Mouse (Mus musculus): ENCODE measurements around the gene Smarca2. TPM values are rescaled to one million over a fixed set of nuclear protein-coding genes. Genes with fewer than 3 reads are reported as not detected.

Gene Smarca2
- polyA plus RNA-seq, 1 experiment = 2.0 TPM

GRCm38 (mm10) chr19:26607156-26607536, 2.3 kb downstream of the Smarca2 start:
- TF ChIP-seq POLR2AphosphoS2 (IDR thresholded peaks at IDR 0.05; ENCODE audit: insufficient read length, low read depth) (no peak), TCF3 (IDR thresholded peaks at IDR 0.05; ENCODE audit: insufficient read length, low read depth) (no peak), CEBPB (IDR thresholded peaks at IDR 0.05; ENCODE audit: insufficient read depth, poor library complexity, severe bottlenecking) (no peak), USF1 (IDR thresholded peaks at IDR 0.05; ENCODE audit: low read depth) (no peak), MYOG (IDR thresholded peaks at IDR 0.05; ENCODE audit: control insufficient read depth in 1 of 3, insufficient read depth in 1 of 3, insufficient read length in 2 of 3, low read depth in 2 of 3) (no peak), E2F4 (IDR thresholded peaks at IDR 0.05; ENCODE audit: insufficient read depth) (no peak), POLR2A (IDR thresholded peaks at IDR 0.05; ENCODE audit: insufficient read length, low read depth) (no peak), MAX (IDR thresholded peaks at IDR 0.05; ENCODE audit: low read depth) (no peak), MYOD1 (IDR thresholded peaks at IDR 0.05; ENCODE audit: control insufficient read depth in 1 of 3, insufficient read length in 2 of 3, low read depth in 2 of 3) (no peak), SRF (IDR thresholded peaks at IDR 0.05; ENCODE audit: control insufficient read depth, insufficient read length, low read depth) (no peak), REST (IDR thresholded peaks at IDR 0.05; ENCODE audit: insufficient read depth, insufficient read length) (no peak), TCF12 (IDR thresholded peaks at IDR 0.05; ENCODE audit: insufficient read depth, poor library complexity, severe bottlenecking) (no peak)
- H3K4me3 ChIP-seq = no peak overlapping the region
- no peaks in the 10 kb centered on the region for H3K36me3 ChIP-seq (ENCODE audit: control insufficient read depth, insufficient read depth)
- no peaks in the 10 kb centered on the region for H3K79me2 ChIP-seq (ENCODE audit: control insufficient read depth, insufficient read depth)
- H3ac ChIP-seq (ENCODE audit: control insufficient read depth, insufficient read length) = peak overlapping the region; percentile 5
- peaks cover 28% of the 10 kb centered on the region for H3K27me3 ChIP-seq (ENCODE audit: control insufficient read depth, insufficient read depth, insufficient read length)
- peak overlapping the region; percentile 94 for H3K4me2 ChIP-seq (ENCODE audit: low read depth)

GRCm38 (mm10) chr19:26607551-26608433, 2.9 kb downstream of the Smarca2 start:
- Histone ChIP-seq H3K4me2 (ENCODE audit: low read depth) (peak overlapping the region; percentile 94), H3K79me2 (ENCODE audit: control insufficient read depth, insufficient read depth) (no peaks in the 10 kb centered on the region), H3K4me3 (no peak overlapping the region), H3ac (ENCODE audit: control insufficient read depth, insufficient read length) (no peak overlapping the region), H3K27me3 (ENCODE audit: control insufficient read depth, insufficient read depth, insufficient read length) (peaks cover 28% of the 10 kb centered on the region), H3K36me3 (ENCODE audit: control insufficient read depth, insufficient read depth) (no peaks in the 10 kb centered on the region)
- no peak for TF ChIP-seq POLR2A (IDR thresholded peaks at IDR 0.05; ENCODE audit: insufficient read length, low read depth)
- TF ChIP-seq POLR2AphosphoS2 (IDR thresholded peaks at IDR 0.05; ENCODE audit: insufficient read length, low read depth) = no peak
- TF ChIP-seq TCF3 (IDR thresholded peaks at IDR 0.05; ENCODE audit: insufficient read length, low read depth) = no peak
- no peak for TF ChIP-seq USF1 (IDR thresholded peaks at IDR 0.05; ENCODE audit: low read depth)
- no peak for TF ChIP-seq CEBPB (IDR thresholded peaks at IDR 0.05; ENCODE audit: insufficient read depth, poor library complexity, severe bottlenecking)
- TF ChIP-seq SRF (IDR thresholded peaks at IDR 0.05; ENCODE audit: control insufficient read depth, insufficient read length, low read depth) = no peak
- TF ChIP-seq E2F4 (IDR thresholded peaks at IDR 0.05; ENCODE audit: insufficient read depth) = no peak
- no peak for TF ChIP-seq MAX (IDR thresholded peaks at IDR 0.05; ENCODE audit: low read depth)
- TF ChIP-seq MYOG (IDR thresholded peaks at IDR 0.05; ENCODE audit: control insufficient read depth in 1 of 3, insufficient read depth in 1 of 3, insufficient read length in 2 of 3, low read depth in 2 of 3) = no peak
- TF ChIP-seq TCF12 (IDR thresholded peaks at IDR 0.05; ENCODE audit: insufficient read depth, poor library complexity, severe bottlenecking) = no peak
- TF ChIP-seq REST (IDR thresholded peaks at IDR 0.05; ENCODE audit: insufficient read depth, insufficient read length) = no peak
- no peak for TF ChIP-seq MYOD1 (IDR thresholded peaks at IDR 0.05; ENCODE audit: control insufficient read depth in 1 of 3, insufficient read length in 2 of 3, low read depth in 2 of 3)

GRCm38 (mm10) chr19:26608434-26608812, 3.6 kb downstream of the Smarca2 start:
- Histone ChIP-seq H3K4me3 (no peak overlapping the region), H3K27me3 (ENCODE audit: control insufficient read depth, insufficient read depth, insufficient read length) (peaks cover 28% of the 10 kb centered on the region), H3ac (ENCODE audit: control insufficient read depth, insufficient read length) (no peak overlapping the region), H3K36me3 (ENCODE audit: control insufficient read depth, insufficient read depth) (no peaks in the 10 kb centered on the region), H3K79me2 (ENCODE audit: control insufficient read depth, insufficient read depth) (no peaks in the 10 kb centered on the region), H3K4me2 (ENCODE audit: low read depth) (no peak overlapping the region)
- TF ChIP-seq REST (IDR thresholded peaks at IDR 0.05; ENCODE audit: insufficient read depth, insufficient read length) (no peak), TCF12 (IDR thresholded peaks at IDR 0.05; ENCODE audit: insufficient read depth, poor library complexity, severe bottlenecking) (no peak), USF1 (IDR thresholded peaks at IDR 0.05; ENCODE audit: low read depth) (no peak), MYOG (IDR thresholded peaks at IDR 0.05; ENCODE audit: control insufficient read depth in 1 of 3, insufficient read depth in 1 of 3, insufficient read length in 2 of 3, low read depth in 2 of 3) (no peak), CEBPB (IDR thresholded peaks at IDR 0.05; ENCODE audit: insufficient read depth, poor library complexity, severe bottlenecking) (no peak), POLR2A (IDR thresholded peaks at IDR 0.05; ENCODE audit: insufficient read length, low read depth) (no peak), POLR2AphosphoS2 (IDR thresholded peaks at IDR 0.05; ENCODE audit: insufficient read length, low read depth) (no peak), MAX (IDR thresholded peaks at IDR 0.05; ENCODE audit: low read depth) (no peak), E2F4 (IDR thresholded peaks at IDR 0.05; ENCODE audit: insufficient read depth) (no peak)

GRCm38 (mm10) chr19:26609637-26610036, 4.8 kb downstream of the Smarca2 start:
- no peak overlapping the region for H3K4me2 ChIP-seq (ENCODE audit: low read depth)

More at GRCm38 (mm10) chr19:26609637-26610036, 4.8 kb downstream of the Smarca2 start:
- TF ChIP-seq MYOD1 (IDR thresholded peaks at IDR 0.05; ENCODE audit: control insufficient read depth in 1 of 3, insufficient read length in 2 of 3, low read depth in 2 of 3) (no peak), POLR2A (IDR thresholded peaks at IDR 0.05; ENCODE audit: insufficient read length, low read depth) (no peak), MAX (IDR thresholded peaks at IDR 0.05; ENCODE audit: low read depth) (no peak), E2F4 (IDR thresholded peaks at IDR 0.05; ENCODE audit: insufficient read depth) (no peak), POLR2AphosphoS2 (IDR thresholded peaks at IDR 0.05; ENCODE audit: insufficient read length, low read depth) (no peak), MYOG (IDR thresholded peaks at IDR 0.05; ENCODE audit: control insufficient read depth in 1 of 3, insufficient read depth in 1 of 3, insufficient read length in 2 of 3, low read depth in 2 of 3) (no peak), SRF (IDR thresholded peaks at IDR 0.05; ENCODE audit: control insufficient read depth, insufficient read length, low read depth) (no peak), TCF12 (IDR thresholded peaks at IDR 0.05; ENCODE audit: insufficient read depth, poor library complexity, severe bottlenecking) (no peak), TCF3 (IDR thresholded peaks at IDR 0.05; ENCODE audit: insufficient read length, low read depth) (no peak), CEBPB (IDR thresholded peaks at IDR 0.05; ENCODE audit: insufficient read depth, poor library complexity, severe bottlenecking) (no peak), REST (IDR thresholded peaks at IDR 0.05; ENCODE audit: insufficient read depth, insufficient read length) (no peak), USF1 (IDR thresholded peaks at IDR 0.05; ENCODE audit: low read depth) (no peak)
- Histone ChIP-seq H3K79me2 (ENCODE audit: control insufficient read depth, insufficient read depth) (no peaks in the 10 kb centered on the region), H3K27me3 (ENCODE audit: control insufficient read depth, insufficient read depth, insufficient read length) (peaks cover 28% of the 10 kb centered on the region), H3ac (ENCODE audit: control insufficient read depth, insufficient read length) (no peak overlapping the region), H3K36me3 (ENCODE audit: control insufficient read depth, insufficient read depth) (no peaks in the 10 kb centered on the region), H3K4me3 (no peak overlapping the region)

All from myocyte (in vitro differentiated cells).